Mouse (Mus musculus) stomach, postnatal 0 days (tissue): ENCODE data around the gene Slc37a4. TPM values are rescaled to one million over a fixed set of nuclear protein-coding genes. Genes with fewer than 3 reads are reported as not detected.
"Not testable (repeated sequence)": the region's sequence is repeated elsewhere in the genome, so short reads cannot be mapped to it uniquely, and the experiment has no call there.

Source experiments
- ATAC-seq: fragments of 200-750 bp; cut with Nextera tagmentation; 2 replicates; pipeline ENCODE4 v1.8.0; 2017; ENCODE audit not compliant: low FRiP score, low TSS enrichment
- DNase-seq: peaks from one replicate; pipeline ENCODE4 v3.0.0-alpha.2; 2016; ENCODE audit warnings: low spot score
- H3K27ac ChIP-seq: fragments of 300-500 bp; sonication (generic); replicated peaks from 2 replicates; pipeline ENCODE4 v1.5.1; 2014; ENCODE audit warnings: mild to moderate bottlenecking, control low read depth
- H3K27me3 ChIP-seq: fragments of 300-500 bp; sonication (generic); 2 replicates; pipeline ENCODE4 v1.6.1; 2014; ENCODE audit warnings: low read length; ENCODE audit not compliant: control insufficient read depth, insufficient read depth
- H3K36me3 ChIP-seq: fragments of 300-500 bp; sonication (generic); 2 replicates; pipeline ENCODE4 v1.6.1; 2014; ENCODE audit warnings: low read length, mixed read lengths; ENCODE audit not compliant: control insufficient read depth, insufficient read depth
- H3K4me1 ChIP-seq: fragments of 300-500 bp; sonication (generic); replicated peaks from 2 replicates; pipeline ENCODE4 v1.6.1; 2014; ENCODE audit warnings: antibody characterized with exemption; ENCODE audit not compliant: control insufficient read depth, insufficient read depth
- H3K4me2 ChIP-seq: fragments of 300-500 bp; sonication (generic); replicated peaks from 2 replicates; pipeline ENCODE4 v1.6.1; 2014; ENCODE audit warnings: low read depth, mild to moderate bottlenecking, control low read depth, moderate library complexity
- H3K4me3 ChIP-seq: fragments of 300-500 bp; sonication (generic); 2 replicates; pipeline ENCODE4 v1.5.1; 2014; ENCODE audit warnings: low read depth, low read length, control low read depth
- H3K9ac ChIP-seq: fragments of 300-500 bp; sonication (generic); 2 replicates; pipeline ENCODE4 v1.6.1; 2014; ENCODE audit warnings: mild to moderate bottlenecking, low read length, control low read depth, mixed read lengths
- H3K9me3 ChIP-seq: fragments of 300-500 bp; sonication (generic); 2 replicates; pipeline ENCODE4 v1.6.1; 2016; ENCODE audit warnings: low read length; ENCODE audit not compliant: control insufficient read depth
- CTCF ChIP-seq: IDR thresholded peaks from 2 replicates; pipeline ENCODE4 v1.5.1; 2016; ENCODE audit warnings: antibody characterized with exemption, low read depth, mild to moderate bottlenecking, moderate library complexity
- EP300 ChIP-seq: optimal IDR thresholded peaks from 2 replicates; pipeline ENCODE3; 2016; ENCODE audit warnings: antibody characterized with exemption
- WGBS: fragments of 180-500 bp; shearing (Covaris S2); extraction: QIAGEN DNeasy Blood & Tissue Kit; methylation state at CpG from one replicate; pipeline ENCODE4 v1.1.7; 2014; 5-methylcytosine and 5-hydroxymethylcytosine counted together
- polyA plus RNA-seq: library from polyadenylated mRNA; unstranded; fragments of >200 nt; fragmentation: Nextera tagmentation; extraction: Ambion mirVana; gene quantifications from 2 replicates; pipeline ENCODE4 v1.2.1, GENCODE M21; 2015

Slc37a4 gene
- polyA plus RNA-seq, 1 experiment from 2014 or later = 18.1 TPM

GRCm38 (mm10) chr9:44353142-44353541 lies 43.5 kb upstream of the Slc37a4 start:
- no peak for TF ChIP-seq CTCF
- TF ChIP-seq EP300 = no peak
- H3K27ac ChIP-seq = no peak overlapping the region
- H3K4me1 ChIP-seq = no peaks in the 10 kb centered on the region
- no peak overlapping the region for H3K9ac ChIP-seq
- H3K36me3 ChIP-seq = peaks cover 51% of the 10 kb centered on the region
- no peak overlapping the region for H3K4me3 ChIP-seq
- no peaks in the 10 kb centered on the region for H3K9me3 ChIP-seq
- 93% methylated on average over 6 of the region's 6 CpGs for WGBS
- H3K4me2 ChIP-seq = no peak overlapping the region
- H3K27me3 ChIP-seq = no peaks in the 10 kb centered on the region
- DNase-seq = no peak
- ATAC-seq = no peak

- Histone ChIP-seq H3K9me3 (no peaks in the 10 kb centered on the region), H3K4me2 (no peak overlapping the region), H3K4me1 (no peaks in the 10 kb centered on the region), H3K4me3 (no peak overlapping the region), H3K27ac (no peak overlapping the region), H3K9ac (no peak overlapping the region), H3K36me3 (peaks cover 45% of the 10 kb centered on the region), H3K27me3 (no peaks in the 10 kb centered on the region)
- TF ChIP-seq EP300 (no peak), CTCF (peak; percentile 72)
- ATAC-seq = no peak
- WGBS = 69% methylated on average over 4 of the region's 4 CpGs
- DNase-seq = no peak
These were observed 39.4 kb upstream of the Slc37a4 start for GRCm38 (mm10) chr9:44357207-44357606.

GRCm38 (mm10) chr9:44361190-44361917 lies 35.3 kb upstream of the Slc37a4 start, which contains the start of gene Vps11:
TSS of gene Vps11 (minus strand) at chr9:44361670.
- no peaks in the 10 kb centered on the region for H3K9me3 ChIP-seq
- H3K4me3 ChIP-seq = peak within 1 kb of the TSS; percentile 77
- DNase-seq = peak; percentile 96
- no peaks in the 10 kb centered on the region for H3K27me3 ChIP-seq
- peak within 1 kb of the TSS; percentile 67 for H3K27ac ChIP-seq
- H3K36me3 ChIP-seq = peaks cover 17% of the 10 kb centered on the region
- WGBS = under 1% methylated on average over 44 of the region's 44 CpGs
- no peaks in the 10 kb centered on the region for H3K4me1 ChIP-seq
- ATAC-seq = peak; percentile 92
- peak within 1 kb of the TSS; percentile 88 for H3K9ac ChIP-seq
- H3K4me2 ChIP-seq = peak within 1 kb of the TSS; percentile 76
- TF ChIP-seq EP300 (no peak), CTCF (peak; percentile 27; the same call in 1 of the 2 replicates)

GRCm38 (mm10) chr9:44361931-44362330 lies 34.7 kb upstream of the Slc37a4 start:
- Histone ChIP-seq H3K27ac (0 out of 2 replicates have a peak overlapping the region, but pooled peaks have one; percentile 6), H3K4me3 (peak overlapping the region; percentile 77; the same call in 1 of the 2 replicates), H3K4me2 (peak overlapping the region; percentile 76), H3K36me3 (peaks cover 12% of the 10 kb centered on the region)
- ATAC-seq = 0 out of 2 replicates have a peak, but pooled peaks have one; percentile 28
- not testable (repeated sequence) for H3K9ac ChIP-seq, DNase-seq, H3K4me1 ChIP-seq, H3K9me3 ChIP-seq, H3K27me3 ChIP-seq
- 45% methylated on average over 4 of the region's 4 CpGs for WGBS

GRCm38 (mm10) chr9:44364480-44364879 lies 32.2 kb upstream of the Slc37a4 start:
- Histone ChIP-seq H3K4me3 (no peak overlapping the region), H3K9me3 (no peaks in the 10 kb centered on the region), H3K4me1 (no peaks in the 10 kb centered on the region), H3K4me2 (no peak overlapping the region), H3K36me3 (no peaks in the 10 kb centered on the region), H3K9ac (no peak overlapping the region), H3K27ac (no peak overlapping the region), H3K27me3 (no peaks in the 10 kb centered on the region)
- no peak for DNase-seq
- TF ChIP-seq CTCF (peak; percentile 57), EP300 (no peak)
- ATAC-seq = no peak
- WGBS = 55% methylated on average over 3 of the region's 3 CpGs

GRCm38 (mm10) chr9:44373386-44373785 lies 23.3 kb upstream of the Slc37a4 start:
- ATAC-seq (no peak), DNase-seq (no peak)
- Histone ChIP-seq H3K27me3 (no peaks in the 10 kb centered on the region), H3K4me2 (no peak overlapping the region), H3K4me3 (no peak overlapping the region), H3K9me3 (no peaks in the 10 kb centered on the region), H3K36me3 (no peaks in the 10 kb centered on the region), H3K4me1 (no peaks in the 10 kb centered on the region), H3K9ac (no peak overlapping the region), H3K27ac (no peak overlapping the region)
- no peak for TF ChIP-seq CTCF
- TF ChIP-seq EP300 = no peak
